Mouse (Mus musculus) midbrain, embryonic 16.5 days (tissue): ENCODE data around the gene Wasf2. TPM values are rescaled to one million over a fixed set of nuclear protein-coding genes. Genes with fewer than 3 reads are reported as not detected.

Experiments
- ATAC-seq: fragments of 200-750 bp; cut with Nextera tagmentation; 2 replicates; pipeline ENCODE4 v1.8.0; 2017; ENCODE audit warnings: moderate TSS enrichment
- H3K27ac ChIP-seq: fragments of 300-500 bp; sonication (generic); 2 replicates; pipeline ENCODE4 v1.5.1; 2014; ENCODE audit warnings: mild to moderate bottlenecking, low read length, mixed read lengths
- H3K27me3 ChIP-seq: fragments of 300-500 bp; sonication (generic); 2 replicates; pipeline ENCODE4 v1.6.1; 2014; ENCODE audit warnings: low read depth, low read length, mixed read lengths; ENCODE audit not compliant: control insufficient read depth, insufficient read depth
- H3K36me3 ChIP-seq: fragments of 300-500 bp; sonication (generic); 2 replicates; pipeline ENCODE4 v1.6.1; 2014; ENCODE audit warnings: mild to moderate bottlenecking, low read length, moderate library complexity, mixed read lengths; ENCODE audit not compliant: control insufficient read depth, insufficient read depth
- H3K4me1 ChIP-seq: fragments of 300-500 bp; sonication (generic); 2 replicates; pipeline ENCODE4 v1.6.1; 2014; ENCODE audit warnings: mild to moderate bottlenecking, low read length, mixed read lengths; ENCODE audit not compliant: control insufficient read depth, insufficient read depth
- H3K4me2 ChIP-seq: fragments of 300-500 bp; sonication (generic); 2 replicates; pipeline ENCODE4 v1.6.1; 2014; ENCODE audit warnings: mild to moderate bottlenecking, low read length, mixed read lengths
- H3K4me3 ChIP-seq: fragments of 300-500 bp; sonication (generic); 2 replicates; pipeline ENCODE4 v1.5.1; 2014; ENCODE audit warnings: low read depth, mild to moderate bottlenecking, low read length, moderate library complexity, mixed read lengths
- H3K9ac ChIP-seq: fragments of 300-500 bp; sonication (generic); 2 replicates; pipeline ENCODE4 v1.6.1; 2014; ENCODE audit warnings: low read depth, low read length, mixed read lengths
- H3K9me3 ChIP-seq: fragments of 300-500 bp; sonication (generic); replicated peaks from 2 replicates; pipeline ENCODE4 v1.6.1; 2014; ENCODE audit warnings: mild to moderate bottlenecking, low read length, mixed read lengths; ENCODE audit not compliant: control insufficient read depth, poor library complexity, severe bottlenecking
- WGBS: fragments of 180-500 bp; shearing (Covaris S2); extraction: QIAGEN DNeasy Blood & Tissue Kit; methylation state at CpG from one replicate; pipeline ENCODE4 v1.1.7; 2014; 5-methylcytosine and 5-hydroxymethylcytosine counted together
- polyA plus RNA-seq: library from polyadenylated mRNA; unstranded; fragments of >200 nt; fragmentation: Nextera tagmentation; extraction: Ambion mirVana; gene quantifications from 2 replicates; pipeline ENCODE4 v1.2.1, GENCODE M21; 2015

The Wasf2 gene
- polyA plus RNA-seq, 1 experiment from 2014 or later: 20.1 TPM

- Histone ChIP-seq H3K27me3 (no peaks in the 10 kb centered on the region), H3K4me3 (no peak overlapping the region), H3K4me2 (no peak overlapping the region), H3K4me1 (peaks cover 3% of the 10 kb centered on the region; the same call in 1 of the 2 replicates), H3K9ac (0 out of 2 replicates have a peak overlapping the region, but pooled peaks have one; percentile 25), H3K36me3 (no peaks in the 10 kb centered on the region), H3K27ac (no peak overlapping the region), H3K9me3 (no peaks in the 10 kb centered on the region)
- ATAC-seq: no peak
- WGBS: 64% methylated on average over 13 of the region's 13 CpGs
Measured at GRCm38 (mm10) chr4:133107788-133108281, 22.5 kb upstream of the Wasf2 start.

DNA sequence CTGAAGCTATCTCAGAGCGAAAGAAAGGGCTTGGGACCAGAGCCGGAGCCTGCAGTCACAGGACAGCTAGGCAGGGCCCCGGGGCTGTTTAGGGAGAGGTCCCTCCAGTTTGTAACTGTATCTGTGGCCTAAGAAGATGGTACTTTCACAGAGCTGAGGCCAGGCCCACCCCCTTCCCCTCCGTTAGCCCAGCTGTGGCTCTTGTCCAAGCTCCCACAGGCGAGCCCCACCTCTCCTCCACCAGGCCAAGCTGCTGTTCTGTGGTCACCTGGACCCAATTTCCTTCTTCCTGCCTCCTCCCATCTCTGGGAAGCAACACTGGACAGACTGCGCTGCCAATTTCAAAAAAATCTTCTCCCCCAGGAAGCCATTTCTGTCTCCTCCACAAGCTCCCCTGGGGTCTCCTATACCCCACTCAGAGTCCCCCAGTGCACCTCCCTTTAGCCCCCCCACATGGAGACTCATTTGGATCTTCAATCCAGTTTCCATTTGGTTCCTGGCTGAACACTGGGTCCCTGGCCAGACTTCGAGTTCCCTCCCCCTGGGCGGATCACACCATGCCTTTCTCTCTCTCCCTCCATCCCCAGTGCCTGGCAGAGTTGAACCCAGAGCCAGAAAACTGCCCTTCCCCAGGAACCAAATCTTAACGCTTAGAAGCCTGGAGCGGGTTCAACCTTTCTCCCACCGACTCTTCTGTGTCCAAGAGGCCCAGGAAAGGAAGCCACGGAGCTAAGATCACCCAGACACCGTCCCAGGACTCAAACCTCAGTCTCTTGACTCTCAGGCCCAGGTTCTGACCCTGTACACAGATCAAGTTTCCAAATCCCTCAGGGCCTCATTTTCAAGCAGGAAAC is 21.6 kb upstream of the Wasf2 start:
- peaks cover under 1% of the 10 kb centered on the region; the same call in 1 of the 2 replicates for H3K4me1 ChIP-seq
- ATAC-seq: no peak
- WGBS: 80% methylated on average over 13 of the region's 13 CpGs
- H3K4me3 ChIP-seq: no peak overlapping the region
- no peaks in the 10 kb centered on the region for H3K27me3 ChIP-seq
- no peak overlapping the region for H3K27ac ChIP-seq
- no peaks in the 10 kb centered on the region for H3K36me3 ChIP-seq
- no peaks in the 10 kb centered on the region for H3K9me3 ChIP-seq
- no peak overlapping the region for H3K9ac ChIP-seq
- no peak overlapping the region for H3K4me2 ChIP-seq

DNA sequence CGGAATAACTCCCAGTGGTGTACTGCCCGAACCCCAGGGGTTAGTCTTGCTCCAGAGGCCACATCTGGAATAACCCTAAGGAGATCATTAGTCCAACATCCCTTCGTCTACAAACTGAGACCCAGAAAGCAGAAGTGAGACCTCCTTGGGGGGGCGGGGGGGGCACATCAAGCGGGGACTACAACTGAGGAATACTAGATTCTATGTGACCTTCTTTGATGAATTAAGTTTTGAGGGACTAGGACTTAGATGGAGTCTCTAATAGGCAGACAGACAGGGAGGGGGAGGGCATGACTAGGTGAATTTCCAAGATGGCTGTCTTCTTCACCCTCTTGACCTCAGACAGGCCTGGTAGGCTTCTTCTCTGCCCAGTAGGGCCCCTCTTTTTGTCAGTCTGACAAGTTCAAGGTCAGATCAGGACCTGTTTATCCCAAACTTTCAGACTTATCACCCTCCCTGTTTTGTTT is 20.9 kb upstream of the Wasf2 start:
- no peaks in the 10 kb centered on the region; the same call in 1 of the 2 replicates for H3K4me1 ChIP-seq
- H3K9ac ChIP-seq: no peak overlapping the region
- H3K4me2 ChIP-seq: no peak overlapping the region
- no peak overlapping the region for H3K4me3 ChIP-seq
- H3K27ac ChIP-seq: no peak overlapping the region
- ATAC-seq: no peak
- no peaks in the 10 kb centered on the region for H3K9me3 ChIP-seq
- H3K27me3 ChIP-seq: no peaks in the 10 kb centered on the region
- no peaks in the 10 kb centered on the region for H3K36me3 ChIP-seq
- WGBS: 79% methylated on average over 5 of the region's 5 CpGs

DNA sequence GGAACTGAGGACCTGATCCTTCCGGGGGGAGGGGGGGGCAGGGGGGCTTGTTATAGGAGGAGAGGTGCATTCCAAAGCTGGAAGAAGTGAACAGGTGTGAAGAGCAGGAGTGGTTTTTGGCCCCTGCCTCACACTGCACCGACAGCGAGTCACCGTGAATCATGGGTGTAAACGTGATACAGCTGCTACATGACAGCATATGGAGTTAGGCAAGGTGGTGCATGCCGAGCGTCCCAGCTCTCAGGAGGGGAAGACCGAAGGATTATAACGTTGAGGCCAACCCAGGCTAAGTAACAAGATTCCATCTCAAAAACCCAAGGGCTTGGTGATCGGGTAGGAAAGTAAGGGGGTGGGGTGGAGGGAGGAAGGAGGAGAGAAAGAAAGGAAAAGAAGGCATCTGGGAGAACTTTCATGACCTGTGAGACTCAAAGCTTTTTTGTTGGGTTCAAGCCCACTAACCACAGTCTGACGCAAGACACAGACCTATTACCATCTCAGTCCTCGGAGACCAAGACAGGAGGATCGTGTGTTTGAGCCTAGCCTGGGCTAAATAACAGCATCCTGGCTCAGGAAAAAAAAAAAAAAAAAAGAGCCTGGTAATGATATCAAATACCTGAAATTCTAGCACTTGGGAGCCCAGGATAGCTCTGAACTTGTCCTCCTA is 18.0 kb upstream of the Wasf2 start:
- no peak overlapping the region for H3K27ac ChIP-seq
- H3K9me3 ChIP-seq: no peaks in the 10 kb centered on the region
- no peaks in the 10 kb centered on the region for H3K27me3 ChIP-seq
- peaks cover 6% of the 10 kb centered on the region for H3K4me1 ChIP-seq
- no peak overlapping the region for H3K9ac ChIP-seq
- ATAC-seq: no peak
- WGBS: 76% methylated on average over 13 of the region's 13 CpGs
- no peak overlapping the region for H3K4me2 ChIP-seq
- no peak overlapping the region for H3K4me3 ChIP-seq
- H3K36me3 ChIP-seq: no peaks in the 10 kb centered on the region

- Histone ChIP-seq H3K4me1 (peaks cover 15% of the 10 kb centered on the region), H3K9me3 (no peaks in the 10 kb centered on the region), H3K9ac (no peak overlapping the region), H3K36me3 (no peaks in the 10 kb centered on the region), H3K27me3 (no peaks in the 10 kb centered on the region), H3K4me3 (no peak overlapping the region), H3K4me2 (no peak overlapping the region), H3K27ac (no peak overlapping the region)
- no peak for ATAC-seq
- 60% methylated on average over 6 of the region's 6 CpGs for WGBS
Measured at GRCm38 (mm10) chr4:133113351-133113882, 16.9 kb upstream of the Wasf2 start.

DNA sequence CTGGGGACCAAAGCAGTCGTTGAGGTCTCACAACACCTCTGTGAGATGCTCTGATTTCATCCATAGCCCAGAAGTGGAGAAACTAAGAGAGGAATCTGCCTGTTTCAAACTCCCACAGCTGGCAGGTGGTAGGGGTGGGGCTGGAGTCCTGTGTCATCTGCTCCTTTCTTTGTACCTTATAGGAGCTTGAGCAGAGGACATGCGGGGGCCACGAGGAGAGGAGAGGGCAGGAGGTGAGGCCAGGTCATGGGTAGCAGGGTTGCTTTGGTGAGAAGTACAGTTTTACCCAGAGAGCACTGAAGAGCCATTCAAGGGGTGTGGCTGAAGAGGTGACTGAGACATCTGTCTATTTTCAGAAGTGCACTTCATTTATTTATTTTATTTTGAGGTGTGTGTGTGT is 15.5 kb upstream of the Wasf2 start:
- Histone ChIP-seq H3K36me3 (no peaks in the 10 kb centered on the region), H3K4me2 (no peak overlapping the region), H3K4me1 (peaks cover 15% of the 10 kb centered on the region), H3K27ac (no peak overlapping the region), H3K9me3 (no peaks in the 10 kb centered on the region), H3K4me3 (no peak overlapping the region), H3K9ac (no peak overlapping the region), H3K27me3 (no peaks in the 10 kb centered on the region)
- ATAC-seq: no peak
- 90% methylated on average over 3 of the region's 3 CpGs for WGBS

GRCm38 (mm10) chr4:133115721-133116429 is 14.4 kb upstream of the Wasf2 start:
- Histone ChIP-seq H3K4me2 (no peak overlapping the region), H3K9ac (no peak overlapping the region), H3K27me3 (no peaks in the 10 kb centered on the region), H3K36me3 (no peaks in the 10 kb centered on the region), H3K4me1 (peaks cover 23% of the 10 kb centered on the region), H3K4me3 (no peak overlapping the region), H3K27ac (no peak overlapping the region), H3K9me3 (no peaks in the 10 kb centered on the region)
- ATAC-seq: no peak
- WGBS: 70% methylated on average over 14 of the region's 14 CpGs

- Histone ChIP-seq H3K4me1 (peaks cover 23% of the 10 kb centered on the region), H3K9ac (peak overlapping the region; percentile 45; the same call in 1 of the 2 replicates), H3K9me3 (no peaks in the 10 kb centered on the region), H3K36me3 (no peaks in the 10 kb centered on the region), H3K4me3 (no peak overlapping the region), H3K27me3 (no peaks in the 10 kb centered on the region), H3K4me2 (no peak overlapping the region), H3K27ac (peak overlapping the region; percentile 81)
- ATAC-seq: no peak
- 76% methylated on average over 3 of the region's 3 CpGs for WGBS
Measured at GRCm38 (mm10) chr4:133116756-133117470, 13.4 kb upstream of the Wasf2 start.
